Mouse (Mus musculus): Measurements from ENCODE around the gene Cutal. TPM values are rescaled to one million over a fixed set of nuclear protein-coding genes. Genes with fewer than 3 reads are reported as not detected.

The Cutal gene
- total and polyA plus RNA-seq, 3 experiments, result not detected

DNA sequence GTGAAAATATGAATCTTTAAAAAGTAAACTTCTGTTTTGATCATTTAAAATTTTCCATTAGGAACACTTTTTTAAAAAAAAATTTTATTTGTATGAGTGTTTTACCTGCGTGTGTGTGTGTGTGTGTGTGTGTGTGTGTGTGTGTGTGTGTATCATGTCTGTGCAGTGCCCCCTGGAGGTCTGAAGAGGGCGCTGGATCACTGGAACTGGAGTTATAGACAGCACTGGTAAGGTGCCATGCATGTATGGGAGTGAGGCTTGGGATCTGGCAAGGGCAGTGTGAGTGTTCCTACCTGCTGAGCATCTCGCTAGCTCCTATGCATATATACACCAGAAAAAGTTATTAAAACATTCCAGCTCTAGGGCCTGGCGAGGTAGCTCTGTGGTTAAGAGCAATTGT lies 27.5 kb downstream of the Cutal start:
- peak; percentile 19 for DNase-seq (ENCODE audit: low read depth, low spot score)
- Histone ChIP-seq H3K9me3 (replicated peaks; ENCODE audit: insufficient read depth, low read length) (no peaks in the 10 kb centered on the region), H3K27me3 (ENCODE audit: control insufficient read depth in 1 of 2, insufficient read depth in 2 of 2, low read length in 2 of 2) (no peaks in the 10 kb centered on the region), H3K79me2 (ENCODE audit: control insufficient read depth, insufficient read depth, low read length, poor library complexity) (no peaks in the 10 kb centered on the region), H3K9ac (ENCODE audit: control insufficient read depth, low read depth, low read length, poor library complexity, severe bottlenecking) (no peak overlapping the region), H3K36me3 (ENCODE audit: control insufficient read depth in 1 of 2, insufficient read depth in 2 of 2, low read length in 2 of 2) (peaks cover 0 to 8% of the 10 kb centered on the region in 2 experiments; a peak in 2 of 4 replicates), H3K27ac (ENCODE audit: control insufficient read depth, low read depth, low read length) (no peak overlapping the region), H3K4me3 (ENCODE audit: control insufficient read depth in 1 of 2, insufficient read depth in 1 of 2, low read depth in 2 of 2, low read length in 2 of 2) (no peak overlapping the region), H3K4me1 (ENCODE audit: control insufficient read depth in 1 of 2, insufficient read depth in 2 of 2, low read length in 2 of 2) (peaks cover 0 to 14% of the 10 kb centered on the region in 2 experiments; a peak in 3 of 4 replicates)
- TF ChIP-seq ETS1 (IDR thresholded peaks at IDR 0.05; ENCODE audit: low read depth, low read length) (no peak), TAL1 (IDR thresholded peaks at IDR 0.05; ENCODE audit: low read length) (no peak), MYB (IDR thresholded peaks at IDR 0.05; ENCODE audit: low read depth, low read length) (no peak), ZNF384 (IDR thresholded peaks at IDR 0.05; ENCODE audit: low read depth, low read length) (no peak), CTCF (IDR thresholded peaks at IDR 0.05 in 2 of 3, conservative IDR thresholded peaks at IDR 0.05 in 1 of 3; ENCODE audit: control insufficient read depth in 1 of 3, insufficient read depth in 1 of 3, low read depth in 2 of 3, low read length in 3 of 3, poor library complexity in 1 of 3, severe bottlenecking in 1 of 3) (peak in 2 of 3 experiments; percentile 21 to 34; a peak in 4 of 6 replicates), TCF12 (IDR thresholded peaks at IDR 0.05; ENCODE audit: low read depth, low read length) (no peak)

- H3K27me3 ChIP-seq (ENCODE audit: control insufficient read depth in 1 of 2, insufficient read depth in 2 of 2, low read length in 2 of 2), result no peaks in the 10 kb centered on the region
- H3K79me2 ChIP-seq (ENCODE audit: control insufficient read depth, insufficient read depth, low read length, poor library complexity), result no peaks in the 10 kb centered on the region
- H3K4me1 ChIP-seq (ENCODE audit: control insufficient read depth in 1 of 2, insufficient read depth in 2 of 2, low read length in 2 of 2), result peaks cover 0 to 17% of the 10 kb centered on the region in 2 experiments; a peak in 3 of 4 replicates
- H3K4me3 ChIP-seq (ENCODE audit: control insufficient read depth in 1 of 2, insufficient read depth in 1 of 2, low read depth in 2 of 2, low read length in 2 of 2), result no peak overlapping the region
- H3K9me3 ChIP-seq (replicated peaks; ENCODE audit: insufficient read depth, low read length), result no peaks in the 10 kb centered on the region
- peaks cover 0 to 8% of the 10 kb centered on the region in 2 experiments; a peak in 2 of 4 replicates for H3K36me3 ChIP-seq (ENCODE audit: control insufficient read depth in 1 of 2, insufficient read depth in 2 of 2, low read length in 2 of 2)
- no peak for TF ChIP-seq CHD1 (IDR thresholded peaks at IDR 0.05; ENCODE audit: low read depth, low read length)
- DNase-seq (ENCODE audit: low read depth, low spot score), result no peak
- no peak overlapping the region for H3K9ac ChIP-seq (ENCODE audit: control insufficient read depth, low read depth, low read length, poor library complexity, severe bottlenecking)
- H3K27ac ChIP-seq (ENCODE audit: control insufficient read depth, low read depth, low read length), result no peak overlapping the region
Observed at GRCm38 (mm10) chr2:34902731-34903130, 28.5 kb downstream of the Cutal start.

DNA sequence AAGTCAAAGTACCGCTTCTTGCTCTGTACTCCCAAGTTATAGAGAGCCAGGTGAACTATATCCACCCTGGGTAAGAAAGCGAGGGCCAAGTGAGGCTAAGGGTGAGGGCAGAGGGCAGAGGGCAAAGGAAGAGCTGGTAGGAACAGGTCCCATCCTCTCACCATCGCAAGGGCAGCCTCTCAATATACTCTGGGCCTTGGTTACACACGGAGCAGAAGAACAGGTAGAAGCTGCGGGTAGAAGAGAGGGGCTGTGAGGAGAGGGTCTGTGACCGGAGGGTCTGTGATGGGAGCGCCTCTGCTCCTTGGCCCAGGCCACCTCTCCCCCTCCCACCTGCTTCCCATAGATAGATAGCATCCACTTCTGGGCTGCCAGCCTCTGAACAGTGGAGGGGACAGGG lies 29.0 kb downstream of the Cutal start:
- TF ChIP-seq TCF12 (IDR thresholded peaks at IDR 0.05; ENCODE audit: low read depth, low read length) (no peak), GABPA (IDR thresholded peaks at IDR 0.05; ENCODE audit: low read depth, low read length) (no peak), MYC (IDR thresholded peaks at IDR 0.05; ENCODE audit: low read depth, low read length) (no peak), SMC3 (IDR thresholded peaks at IDR 0.05; ENCODE audit: low read depth, low read length) (no peak), MEF2A (IDR thresholded peaks at IDR 0.05; ENCODE audit: extremely low read depth, insufficient replicate concordance, low read depth, low read length, poor library complexity, severe bottlenecking) (no peak), NRF1 (IDR thresholded peaks at IDR 0.05; ENCODE audit: insufficient read depth, low read depth, low read length, poor library complexity, severe bottlenecking) (no peak), MXI1 (IDR thresholded peaks at IDR 0.05; ENCODE audit: low read depth, low read length) (no peak), MAFK (IDR thresholded peaks at IDR 0.05; ENCODE audit: borderline replicate concordance, low read depth, low read length) (no peak), E2F4 (IDR thresholded peaks at IDR 0.05; ENCODE audit: borderline replicate concordance, low read depth, low read length) (no peak), MAX (IDR thresholded peaks at IDR 0.05; ENCODE audit: low read length) (no peak), MYB (IDR thresholded peaks at IDR 0.05; ENCODE audit: low read depth, low read length) (no peak), EP300 (IDR thresholded peaks at IDR 0.05; ENCODE audit: low read depth in 1 of 2, low read length in 2 of 2) (no peak), ZMIZ1 (IDR thresholded peaks at IDR 0.05; ENCODE audit: low read depth, low read length) (no peak), TBP (IDR thresholded peaks at IDR 0.05; ENCODE audit: low read depth, low read length) (no peak), RCOR1 (IDR thresholded peaks at IDR 0.05; ENCODE audit: low read depth, low read length) (no peak), POLR2AphosphoS2 (IDR thresholded peaks at IDR 0.05; ENCODE audit: low read length) (no peak), GATA1 (IDR thresholded peaks at IDR 0.05; ENCODE audit: low read depth, low read length) (no peak), POLR2A (IDR thresholded peaks at IDR 0.05; ENCODE audit: control insufficient read depth in 1 of 2, insufficient read depth in 1 of 2, low read depth in 1 of 2, low read length in 2 of 2, poor library complexity in 1 of 2) (no peak), TAL1 (IDR thresholded peaks at IDR 0.05; ENCODE audit: low read length) (no peak)
- Histone ChIP-seq H3K27ac (ENCODE audit: control insufficient read depth, low read depth, low read length) (no peak overlapping the region), H3K27me3 (ENCODE audit: control insufficient read depth in 1 of 2, insufficient read depth in 2 of 2, low read length in 2 of 2) (no peaks in the 10 kb centered on the region), H3K36me3 (ENCODE audit: control insufficient read depth in 1 of 2, insufficient read depth in 2 of 2, low read length in 2 of 2) (peaks cover 0 to 8% of the 10 kb centered on the region in 2 experiments; a peak in 2 of 4 replicates), H3K4me3 (ENCODE audit: control insufficient read depth in 1 of 2, insufficient read depth in 1 of 2, low read depth in 2 of 2, low read length in 2 of 2) (no peak overlapping the region), H3K79me2 (ENCODE audit: control insufficient read depth, insufficient read depth, low read length, poor library complexity) (no peaks in the 10 kb centered on the region), H3K4me1 (ENCODE audit: control insufficient read depth in 1 of 2, insufficient read depth in 2 of 2, low read length in 2 of 2) (peaks cover 0 to 17% of the 10 kb centered on the region in 2 experiments; a peak in 3 of 4 replicates), H3K9ac (ENCODE audit: control insufficient read depth, low read depth, low read length, poor library complexity, severe bottlenecking) (no peak overlapping the region), H3K9me3 (replicated peaks; ENCODE audit: insufficient read depth, low read length) (no peaks in the 10 kb centered on the region)
- DNase-seq (ENCODE audit: low read depth, low spot score), result no peak

All from MEL (cell line).